Mouse (Mus musculus) splenic B cell, adult 2 months (primary cell): ENCODE measurements at regions not wholly inside any gene's neighbourhood (a gene's known extent, or its start where the extent isn't known, plus 50 kb on each side); places are given as distances from the start of the nearest gene placed in this dataset.

Experiments
- DNase-seq: peaks from one replicate; pipeline ENCODE4 v3.0.0-alpha.2; 2011; ENCODE audit warnings: low read depth, low spot score
- H3K27me3 ChIP-seq: 2 replicates; pipeline ENCODE4 v1.6.1; 2012; ENCODE audit warnings: mild to moderate bottlenecking, low read length, moderate library complexity, mixed read lengths; ENCODE audit not compliant: control insufficient read depth, poor library complexity, insufficient read depth, severe bottlenecking
- H3K36me3 ChIP-seq: 2 replicates; pipeline ENCODE4 v1.6.1; 2012; ENCODE audit warnings: mild to moderate bottlenecking, low read length, moderate library complexity, mixed read lengths; ENCODE audit not compliant: control insufficient read depth, poor library complexity, insufficient read depth, severe bottlenecking

- Histone ChIP-seq H3K27me3 (no peaks in the 10 kb centered on the region), H3K36me3 (no peaks in the 10 kb centered on the region)
- DNase-seq = no peak
Observed at GRCm38 (mm10) chr9:120851914-120852313, 77.1 kb upstream of the Ctnnb1 start.

GRCm38 (mm10) chr9:120852572-120852971 lies 76.4 kb upstream of the Ctnnb1 start:
- no peak for DNase-seq
- H3K27me3 ChIP-seq = no peaks in the 10 kb centered on the region

GRCm38 (mm10) chr9:120853032-120853597 lies 75.9 kb upstream of the Ctnnb1 start:
- Histone ChIP-seq H3K27me3 (no peaks in the 10 kb centered on the region), H3K36me3 (no peaks in the 10 kb centered on the region)
- DNase-seq = no peak

More at GRCm38 (mm10) chr9:120852572-120852971, 76.4 kb upstream of the Ctnnb1 start:
- no peaks in the 10 kb centered on the region for H3K36me3 ChIP-seq

GRCm38 (mm10) chr9:120854351-120854750 lies 74.7 kb upstream of the Ctnnb1 start:
- DNase-seq = no peak
- Histone ChIP-seq H3K36me3 (no peaks in the 10 kb centered on the region), H3K27me3 (no peaks in the 10 kb centered on the region)

- no peaks in the 10 kb centered on the region for H3K27me3 ChIP-seq
- no peaks in the 10 kb centered on the region for H3K36me3 ChIP-seq
- no peak for DNase-seq
Observed at GRCm38 (mm10) chr9:120855293-120856050, 73.5 kb upstream of the Ctnnb1 start.

GRCm38 (mm10) chr9:120857849-120858510 lies 71.0 kb upstream of the Ctnnb1 start:
- no peaks in the 10 kb centered on the region for H3K36me3 ChIP-seq
- DNase-seq = no peak
- H3K27me3 ChIP-seq = no peaks in the 10 kb centered on the region

GRCm38 (mm10) chr9:120860969-120861595 lies 67.9 kb upstream of the Ctnnb1 start:
- no peaks in the 10 kb centered on the region for H3K27me3 ChIP-seq

GRCm38 (mm10) chr9:120861788-120862345 lies 67.1 kb upstream of the Ctnnb1 start:
- Histone ChIP-seq H3K36me3 (no peaks in the 10 kb centered on the region), H3K27me3 (no peaks in the 10 kb centered on the region)
- no peak for DNase-seq

More at GRCm38 (mm10) chr9:120860969-120861595, 67.9 kb upstream of the Ctnnb1 start:
- H3K36me3 ChIP-seq = no peaks in the 10 kb centered on the region
- DNase-seq = no peak

- H3K27me3 ChIP-seq = no peaks in the 10 kb centered on the region
- no peak for DNase-seq
- H3K36me3 ChIP-seq = no peaks in the 10 kb centered on the region
Observed at GRCm38 (mm10) chr9:120864410-120864809, 64.6 kb upstream of the Ctnnb1 start.

GRCm38 (mm10) chr9:120866251-120866650 lies 62.8 kb upstream of the Ctnnb1 start:
- Histone ChIP-seq H3K27me3 (no peaks in the 10 kb centered on the region), H3K36me3 (no peaks in the 10 kb centered on the region)
- no peak for DNase-seq

GRCm38 (mm10) chr9:120866709-120867108 lies 62.3 kb upstream of the Ctnnb1 start:
- no peak for DNase-seq
- H3K36me3 ChIP-seq = no peaks in the 10 kb centered on the region
- no peaks in the 10 kb centered on the region for H3K27me3 ChIP-seq

- no peaks in the 10 kb centered on the region for H3K36me3 ChIP-seq
- no peak for DNase-seq
- no peaks in the 10 kb centered on the region for H3K27me3 ChIP-seq
Observed at GRCm38 (mm10) chr9:120867861-120868260, 61.2 kb upstream of the Ctnnb1 start.

- no peak for DNase-seq
- Histone ChIP-seq H3K36me3 (no peaks in the 10 kb centered on the region), H3K27me3 (no peaks in the 10 kb centered on the region)
Observed at GRCm38 (mm10) chr9:120868330-120868729, 60.7 kb upstream of the Ctnnb1 start.

GRCm38 (mm10) chr9:120869432-120870081 lies 59.5 kb upstream of the Ctnnb1 start:
- DNase-seq = no peak
- Histone ChIP-seq H3K36me3 (no peaks in the 10 kb centered on the region), H3K27me3 (no peaks in the 10 kb centered on the region)
